Mouse (Mus musculus): ENCODE measurements around the gene Rbfox2. TPM values are rescaled to one million over a fixed set of nuclear protein-coding genes. Genes with fewer than 3 reads are reported as not detected.
"Not testable (repeated sequence)": the region's sequence is repeated elsewhere in the genome, so short reads cannot be mapped to it uniquely, and the experiment has no call there.

Gene Rbfox2
- polyA plus RNA-seq, 1 experiment from 2014 or later, result 97.4 TPM

DNA sequence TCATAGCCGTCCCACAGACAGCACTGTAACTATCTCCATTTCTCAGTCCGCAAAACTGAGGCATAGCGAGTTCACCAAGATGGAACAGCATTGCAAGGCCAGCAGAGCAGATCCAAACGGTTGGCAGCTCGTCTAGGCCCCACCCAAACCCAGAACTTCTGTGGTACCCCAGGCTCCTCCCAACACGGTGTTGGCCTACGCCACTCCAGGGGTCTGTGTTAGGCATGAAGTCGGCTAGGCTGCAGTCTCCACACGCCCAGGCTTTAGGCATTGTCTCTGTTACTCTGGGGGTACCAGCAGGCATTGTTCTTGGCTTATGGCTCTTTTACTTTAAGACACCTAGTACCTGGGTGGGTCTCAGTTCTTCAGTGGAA, 30.2 kb upstream of the Rbfox2 start:
- ATAC-seq (ENCODE audit: low read depth) (no peak), DNase-seq (ENCODE audit: low spot score) (no peak)
- H3K9me3 ChIP-seq (ENCODE audit: control insufficient read depth, low read length), result no peaks in the 10 kb centered on the region
- H3K4me1 ChIP-seq (ENCODE audit: control insufficient read depth, insufficient read depth, low read length), result peaks cover 14% of the 10 kb centered on the region
- H3K4me3 ChIP-seq (ENCODE audit: low read depth, low read length), result peak overlapping the region; percentile 31
- no peaks in the 10 kb centered on the region for H3K27me3 ChIP-seq (replicated peaks; ENCODE audit: control insufficient read depth, insufficient read depth, low read length)
- 31% methylated on average over 9 of the region's 9 CpGs for WGBS
- H3K9ac ChIP-seq (ENCODE audit: low read depth, low read length), result peak overlapping the region; percentile 40; the same call in 1 of the 2 replicates
- H3K36me3 ChIP-seq (ENCODE audit: control insufficient read depth, insufficient read depth, low read length), result no peaks in the 10 kb centered on the region
- peak overlapping the region; percentile 50 for H3K4me2 ChIP-seq (ENCODE audit: low read depth, low read length)
- peak overlapping the region; percentile 85 for H3K27ac ChIP-seq (replicated peaks; ENCODE audit: low read depth, low read length)

DNA sequence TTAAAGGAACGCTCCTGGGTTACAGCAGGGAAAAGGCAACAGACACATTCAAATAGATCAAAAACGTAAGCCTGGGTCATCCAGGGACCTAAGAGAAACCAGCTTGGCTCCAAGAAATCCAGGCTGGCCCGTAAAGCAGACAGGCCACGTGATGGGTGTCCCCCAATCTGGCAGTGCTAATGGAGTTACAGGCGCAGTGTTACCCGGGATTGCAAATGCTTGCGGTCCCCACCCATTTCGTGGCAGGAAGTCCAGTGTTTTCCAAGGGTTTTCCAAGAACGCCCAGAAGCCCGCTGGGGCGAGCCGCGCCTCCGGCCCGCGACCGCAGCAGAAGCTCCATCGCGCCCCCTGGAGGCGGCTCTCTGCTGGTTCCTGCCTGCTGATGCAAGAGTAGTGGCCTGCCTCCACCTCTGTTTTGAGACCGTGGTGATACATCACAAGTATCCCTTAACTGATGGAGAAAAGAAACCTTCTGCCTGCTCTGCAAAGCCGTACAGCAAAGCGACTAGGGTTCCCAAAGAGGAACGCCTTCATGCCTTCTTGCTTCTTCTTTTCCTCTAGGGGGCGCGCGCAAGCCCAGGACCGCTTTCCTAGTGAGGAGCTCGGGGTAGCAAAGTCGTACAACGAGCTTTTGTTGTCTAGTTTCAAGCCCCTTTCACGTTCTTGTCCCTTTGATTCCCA, 29.6 kb upstream of the Rbfox2 start:
- DNase-seq (ENCODE audit: low spot score), result peak; percentile 96
- peaks cover 14% of the 10 kb centered on the region for H3K4me1 ChIP-seq (ENCODE audit: control insufficient read depth, insufficient read depth, low read length)
- 5% methylated on average over 28 of the region's 32 CpGs for WGBS

GRCm38 (mm10) chr15:77335185-77335584, 28.4 kb upstream of the Rbfox2 start:
- H3K4me2 ChIP-seq (ENCODE audit: low read depth, low read length); H3K4me3 ChIP-seq (ENCODE audit: low read depth, low read length); H3K27ac ChIP-seq (replicated peaks; ENCODE audit: low read depth, low read length); H3K9ac ChIP-seq (ENCODE audit: low read depth, low read length); DNase-seq (ENCODE audit: low spot score); H3K27me3 ChIP-seq (replicated peaks; ENCODE audit: control insufficient read depth, insufficient read depth, low read length); H3K36me3 ChIP-seq (ENCODE audit: control insufficient read depth, insufficient read depth, low read length); ATAC-seq (ENCODE audit: low read depth); H3K9me3 ChIP-seq (ENCODE audit: control insufficient read depth, low read length): not testable (repeated sequence)
- peaks cover 18% of the 10 kb centered on the region for H3K4me1 ChIP-seq (ENCODE audit: control insufficient read depth, insufficient read depth, low read length)
- 79% methylated on average over 3 of the region's 3 CpGs for WGBS

More for the DNA sequence above, 29.6 kb upstream of the Rbfox2 start:
- H3K27me3 ChIP-seq (replicated peaks; ENCODE audit: control insufficient read depth, insufficient read depth, low read length), result no peaks in the 10 kb centered on the region
- peak overlapping the region; percentile 31 for H3K4me3 ChIP-seq (ENCODE audit: low read depth, low read length)
- peak overlapping the region; percentile 50 for H3K4me2 ChIP-seq (ENCODE audit: low read depth, low read length)
- H3K9me3 ChIP-seq (ENCODE audit: control insufficient read depth, low read length), result no peaks in the 10 kb centered on the region
- ATAC-seq (ENCODE audit: low read depth), result peak; percentile 87
- no peaks in the 10 kb centered on the region for H3K36me3 ChIP-seq (ENCODE audit: control insufficient read depth, insufficient read depth, low read length)
- peak overlapping the region; percentile 85 for H3K27ac ChIP-seq (replicated peaks; ENCODE audit: low read depth, low read length)
- peak overlapping the region; percentile 40 for H3K9ac ChIP-seq (ENCODE audit: low read depth, low read length)

DNA sequence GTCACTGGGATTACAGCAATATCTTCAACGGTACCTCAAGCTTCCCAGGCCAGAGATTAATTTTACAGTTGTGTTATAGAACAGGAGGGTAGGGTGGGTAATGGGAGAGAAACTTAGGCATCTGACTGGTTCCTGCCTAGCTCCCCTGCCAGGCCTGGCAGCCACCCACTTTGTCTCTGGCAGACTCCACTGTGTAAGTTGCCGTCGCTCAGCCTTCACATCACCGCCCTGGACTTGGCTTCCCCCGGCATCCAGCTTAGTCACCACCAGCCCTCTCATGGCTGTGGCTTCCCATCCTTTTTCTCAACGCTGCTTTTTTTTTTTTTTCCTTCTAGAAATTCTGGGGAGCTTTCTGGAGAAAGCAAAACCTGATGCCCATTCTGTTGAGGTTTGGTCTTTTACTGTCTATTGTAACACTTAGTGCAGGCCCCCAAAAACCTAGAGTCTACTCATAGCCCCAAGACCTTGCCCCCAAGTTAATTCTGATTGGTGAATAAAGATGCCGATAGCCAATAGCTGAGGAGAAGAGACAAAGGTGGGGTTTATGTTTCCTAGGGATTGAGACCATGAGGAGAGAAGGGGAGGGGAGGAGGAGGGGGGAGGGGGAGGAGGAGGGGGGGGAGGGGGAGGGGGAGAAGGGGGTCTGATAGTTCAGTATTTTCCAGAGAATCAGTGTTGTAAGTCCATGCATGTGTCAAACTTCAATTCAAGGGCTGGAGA, 25.6 kb upstream of the Rbfox2 start:
- no peak for ATAC-seq (ENCODE audit: low read depth)
- Histone ChIP-seq H3K9ac (ENCODE audit: low read depth, low read length) (no peak overlapping the region), H3K4me2 (ENCODE audit: low read depth, low read length) (no peak overlapping the region), H3K4me3 (ENCODE audit: low read depth, low read length) (no peak overlapping the region), H3K9me3 (ENCODE audit: control insufficient read depth, low read length) (no peaks in the 10 kb centered on the region), H3K27me3 (replicated peaks; ENCODE audit: control insufficient read depth, insufficient read depth, low read length) (no peaks in the 10 kb centered on the region), H3K27ac (replicated peaks; ENCODE audit: low read depth, low read length) (no peak overlapping the region), H3K36me3 (ENCODE audit: control insufficient read depth, insufficient read depth, low read length) (no peaks in the 10 kb centered on the region), H3K4me1 (ENCODE audit: control insufficient read depth, insufficient read depth, low read length) (peaks cover 14% of the 10 kb centered on the region)
- no peak for DNase-seq (ENCODE audit: low spot score)
- WGBS, result 66% methylated on average over 7 of the region's 7 CpGs

- peaks cover 8% of the 10 kb centered on the region for H3K4me1 ChIP-seq (ENCODE audit: control insufficient read depth, insufficient read depth, low read length)
- H3K9ac ChIP-seq (ENCODE audit: low read depth, low read length), result no peak overlapping the region
- ATAC-seq (ENCODE audit: low read depth) (no peak), DNase-seq (ENCODE audit: low spot score) (no peak)
- H3K4me2 ChIP-seq (ENCODE audit: low read depth, low read length), result no peak overlapping the region
- no peak overlapping the region for H3K4me3 ChIP-seq (ENCODE audit: low read depth, low read length)
- no peaks in the 10 kb centered on the region for H3K27me3 ChIP-seq (replicated peaks; ENCODE audit: control insufficient read depth, insufficient read depth, low read length)
- H3K36me3 ChIP-seq (ENCODE audit: control insufficient read depth, insufficient read depth, low read length), result no peaks in the 10 kb centered on the region
- H3K9me3 ChIP-seq (ENCODE audit: control insufficient read depth, low read length), result no peaks in the 10 kb centered on the region
- 70% methylated on average over 4 of the region's 4 CpGs for WGBS
- no peak overlapping the region for H3K27ac ChIP-seq (replicated peaks; ENCODE audit: low read depth, low read length)
These were observed 24.6 kb upstream of the Rbfox2 start for GRCm38 (mm10) chr15:77331444-77331843.

- H3K36me3 ChIP-seq (ENCODE audit: control insufficient read depth, insufficient read depth, low read length), result no peaks in the 10 kb centered on the region
- no peaks in the 10 kb centered on the region for H3K27me3 ChIP-seq (replicated peaks; ENCODE audit: control insufficient read depth, insufficient read depth, low read length)
- no peak overlapping the region for H3K4me2 ChIP-seq (ENCODE audit: low read depth, low read length)
- H3K4me3 ChIP-seq (ENCODE audit: low read depth, low read length), result no peak overlapping the region
- DNase-seq (ENCODE audit: low spot score) (no peak), ATAC-seq (ENCODE audit: low read depth) (no peak)
- peaks cover 4% of the 10 kb centered on the region; the same call in 1 of the 2 replicates for H3K4me1 ChIP-seq (ENCODE audit: control insufficient read depth, insufficient read depth, low read length)
- H3K27ac ChIP-seq (replicated peaks; ENCODE audit: low read depth, low read length), result no peak overlapping the region
- WGBS, result 78% methylated on average over 12 of the region's 12 CpGs
- no peaks in the 10 kb centered on the region for H3K9me3 ChIP-seq (ENCODE audit: control insufficient read depth, low read length)
- H3K9ac ChIP-seq (ENCODE audit: low read depth, low read length), result no peak overlapping the region
These were observed 22.9 kb upstream of the Rbfox2 start for GRCm38 (mm10) chr15:77329681-77330180.

GRCm38 (mm10) chr15:77326361-77326760, 19.6 kb upstream of the Rbfox2 start:
- no peak overlapping the region for H3K27ac ChIP-seq (replicated peaks; ENCODE audit: low read depth, low read length)
- H3K4me3 ChIP-seq (ENCODE audit: low read depth, low read length), result no peak overlapping the region
- WGBS, result 81% methylated on average over 4 of the region's 4 CpGs
- H3K9ac ChIP-seq (ENCODE audit: low read depth, low read length), result no peak overlapping the region
- H3K4me2 ChIP-seq (ENCODE audit: low read depth, low read length), result no peak overlapping the region
- DNase-seq (ENCODE audit: low spot score) (no peak), ATAC-seq (ENCODE audit: low read depth) (no peak)
- no peaks in the 10 kb centered on the region for H3K27me3 ChIP-seq (replicated peaks; ENCODE audit: control insufficient read depth, insufficient read depth, low read length)
- H3K9me3 ChIP-seq (ENCODE audit: control insufficient read depth, low read length), result no peaks in the 10 kb centered on the region
- no peaks in the 10 kb centered on the region for H3K36me3 ChIP-seq (ENCODE audit: control insufficient read depth, insufficient read depth, low read length)
- peaks cover 4% of the 10 kb centered on the region; the same call in 1 of the 2 replicates for H3K4me1 ChIP-seq (ENCODE audit: control insufficient read depth, insufficient read depth, low read length)

- no peak for ATAC-seq (ENCODE audit: low read depth)
- no peak overlapping the region for H3K27ac ChIP-seq (replicated peaks; ENCODE audit: low read depth, low read length)
- DNase-seq (ENCODE audit: low spot score), result no peak
- H3K9ac ChIP-seq (ENCODE audit: low read depth, low read length), result no peak overlapping the region
- no peaks in the 10 kb centered on the region for H3K27me3 ChIP-seq (replicated peaks; ENCODE audit: control insufficient read depth, insufficient read depth, low read length)
- no peaks in the 10 kb centered on the region for H3K4me1 ChIP-seq (ENCODE audit: control insufficient read depth, insufficient read depth, low read length)
- 83% methylated on average over 11 of the region's 11 CpGs for WGBS
- H3K4me2 ChIP-seq (ENCODE audit: low read depth, low read length), result no peak overlapping the region
- no peak overlapping the region for H3K4me3 ChIP-seq (ENCODE audit: low read depth, low read length)
- H3K9me3 ChIP-seq (ENCODE audit: control insufficient read depth, low read length), result no peaks in the 10 kb centered on the region
- no peaks in the 10 kb centered on the region for H3K36me3 ChIP-seq (ENCODE audit: control insufficient read depth, insufficient read depth, low read length)
These were observed 17.6 kb upstream of the Rbfox2 start for GRCm38 (mm10) chr15:77324426-77324825.

Data from embryonic facial prominence, embryonic 14.5 days (tissue).